Mouse (Mus musculus) layer of hippocampus, adult 9-10 months (tissue): ENCODE data around the gene Grid1.

Experiments used
- DNase-seq: peaks from one replicate; pipeline ENCODE4 v3.0.0; 2022; ENCODE audit warnings: low spot score

Gene Grid1

DNA sequence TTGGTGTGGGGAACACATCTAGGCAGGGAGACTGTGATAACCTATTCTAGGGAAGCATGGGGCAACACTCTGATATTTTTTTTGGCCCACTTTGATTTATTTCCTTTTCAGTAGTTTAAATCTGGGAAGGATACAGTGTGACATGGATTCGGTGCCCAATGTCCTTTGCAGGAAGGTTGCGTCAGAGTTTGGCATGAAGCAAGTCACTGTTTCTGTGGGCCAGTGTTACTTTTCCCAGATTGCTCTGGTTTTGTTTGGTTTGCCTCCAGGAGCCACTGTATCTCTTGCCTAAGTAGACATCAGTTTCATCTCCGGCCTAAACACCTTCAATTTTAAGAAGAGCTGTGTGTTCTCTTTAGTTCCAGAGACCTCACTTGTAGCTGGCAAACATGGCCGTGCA is 399.1 kb downstream of the Grid1 start:
- DNase-seq = no peak

DNA sequence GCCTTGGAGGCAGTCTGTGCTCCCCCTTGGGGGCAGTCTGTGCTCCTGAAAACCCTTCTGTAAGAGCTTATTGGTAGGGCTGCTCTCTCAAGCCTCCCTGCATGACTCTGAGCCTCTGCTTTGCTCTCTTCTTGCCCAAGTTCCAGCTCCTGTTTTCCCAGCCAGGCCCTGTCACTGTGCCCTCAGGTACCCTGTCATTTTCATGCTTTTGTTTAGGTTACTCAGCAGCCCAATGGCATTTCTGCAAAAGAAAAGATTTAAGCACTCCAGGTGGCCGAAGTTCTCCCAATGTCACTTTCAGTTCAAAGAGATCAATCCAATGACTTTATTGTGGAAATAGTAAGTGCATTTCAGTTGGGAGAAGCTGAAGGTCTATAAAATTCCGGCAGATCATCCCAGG is 402.3 kb downstream of the Grid1 start:
- no peak for DNase-seq

DNA sequence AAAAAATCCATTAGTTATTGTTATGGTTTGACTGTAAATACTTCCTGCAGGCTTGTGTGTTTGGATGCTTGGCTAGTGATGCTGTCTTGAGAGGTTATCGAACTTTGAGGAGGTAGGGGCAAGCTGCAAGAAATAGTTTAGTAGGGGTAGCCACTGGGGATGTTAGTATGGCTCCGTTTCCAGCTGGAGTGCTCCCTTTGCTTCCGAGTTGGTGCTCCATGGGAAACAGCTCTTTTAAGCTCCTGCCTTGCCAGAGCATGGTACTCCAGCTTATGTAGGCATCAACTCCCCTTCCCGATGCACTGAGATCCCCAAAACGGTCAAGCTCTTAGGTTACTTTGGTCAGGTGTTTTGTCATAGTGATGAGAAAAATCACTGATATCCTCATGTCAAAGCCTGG is 407.7 kb downstream of the Grid1 start:
- no peak for DNase-seq

DNA sequence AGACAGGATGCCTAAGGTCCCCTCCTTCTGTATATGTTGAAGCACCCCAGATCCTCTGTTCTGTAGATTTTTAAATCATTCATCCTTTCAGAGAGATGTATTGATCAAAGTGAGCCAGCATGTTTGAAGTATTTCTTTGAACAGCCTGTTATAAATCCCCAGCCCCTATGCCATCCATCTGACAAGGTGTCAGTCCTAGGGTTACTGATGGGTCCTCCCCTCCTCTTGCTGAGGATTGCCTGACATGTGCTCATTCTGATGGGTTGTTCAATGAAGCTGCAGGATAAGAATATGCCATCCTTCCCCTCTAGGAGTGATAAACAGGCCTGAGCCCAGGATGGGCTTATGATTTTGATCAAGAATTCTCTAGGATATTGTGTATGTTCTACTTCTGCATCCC is 411.5 kb downstream of the Grid1 start:
- no peak for DNase-seq

DNA sequence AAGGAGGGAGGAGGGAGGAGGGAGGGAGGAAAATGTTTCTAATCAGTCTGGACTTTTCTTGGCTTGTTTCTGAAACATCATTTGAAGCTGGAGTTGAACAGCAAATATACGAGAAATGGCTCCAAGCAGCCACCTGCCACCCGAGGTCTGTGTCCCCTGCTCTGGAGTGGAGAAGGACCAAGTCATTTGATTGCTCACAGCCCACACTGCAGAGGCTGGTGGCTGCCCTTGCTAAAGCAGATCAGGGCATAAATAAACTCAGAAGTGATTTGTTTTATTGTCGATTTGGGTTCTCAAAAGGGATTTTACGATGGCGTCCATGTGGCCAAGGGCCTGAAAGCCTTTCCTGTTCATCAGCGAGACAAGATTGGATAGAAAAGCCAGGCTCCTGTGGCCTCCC is 423.0 kb downstream of the Grid1 start:
- no peak for DNase-seq

- no peak for DNase-seq
These were observed 425.1 kb downstream of the Grid1 start for GRCm38 (mm10) chr14:35244776-35245548.

DNA sequence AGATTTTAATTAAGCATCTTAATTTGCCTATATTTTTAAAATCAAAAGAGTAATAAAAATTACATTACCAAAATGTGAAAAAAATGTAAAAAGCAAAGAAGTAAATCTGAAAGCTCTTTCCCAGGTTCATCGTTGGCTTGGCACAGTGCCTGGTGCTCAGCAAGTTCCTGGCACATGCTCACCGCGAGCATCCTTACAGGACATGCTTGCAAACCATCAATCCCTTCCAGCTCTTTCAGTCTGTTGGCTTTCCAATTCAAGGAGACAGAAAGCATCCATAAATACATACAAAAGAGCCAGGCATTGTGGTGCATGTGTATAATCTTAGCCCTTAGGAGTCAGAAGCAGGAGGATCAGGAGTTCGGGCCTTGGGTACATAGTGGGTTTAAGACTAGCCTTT is 430.5 kb downstream of the Grid1 start:
- no peak for DNase-seq

- DNase-seq = no peak
These were observed 434.6 kb downstream of the Grid1 start for GRCm38 (mm10) chr14:35254477-35254876.

- DNase-seq = no peak
These were observed 450.4 kb downstream of the Grid1 start for GRCm38 (mm10) chr14:35270260-35270659.

- DNase-seq = no peak
These were observed 489.3 kb downstream of the Grid1 start for GRCm38 (mm10) chr14:35309201-35309600.

- no peak for DNase-seq
These were observed 493.7 kb downstream of the Grid1 start for GRCm38 (mm10) chr14:35313380-35314299.

DNA sequence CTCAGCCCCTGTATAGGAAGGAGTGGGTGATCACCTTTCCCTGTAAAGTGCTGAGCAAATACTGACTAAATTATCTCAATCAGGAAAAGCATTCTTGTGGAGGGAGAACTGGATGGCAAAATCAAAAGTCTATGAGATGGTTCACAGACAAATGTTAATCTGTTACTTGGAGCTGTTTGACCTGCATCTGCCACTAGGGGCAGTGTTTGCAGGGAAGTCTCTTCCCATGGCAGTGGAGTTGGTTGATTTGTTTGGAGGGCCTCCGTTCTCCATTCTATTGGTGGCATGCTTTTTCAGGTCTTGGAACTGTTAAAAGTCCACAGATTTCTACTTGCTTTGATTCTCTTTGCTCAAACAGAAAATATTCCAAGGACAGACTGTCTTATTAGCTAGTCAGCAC is 506.4 kb downstream of the Grid1 start:
- DNase-seq = no peak

- DNase-seq = no peak
These were observed 516.7 kb downstream of the Grid1 start for GRCm38 (mm10) chr14:35336561-35336960.

- no peak for DNase-seq
These were observed 536.1 kb downstream of the Grid1 start for GRCm38 (mm10) chr14:35356011-35356410.

- no peak for DNase-seq
These were observed 536.7 kb downstream of the Grid1 start for GRCm38 (mm10) chr14:35356480-35357085.

GRCm38 (mm10) chr14:35358136-35358821 is 538.4 kb downstream of the Grid1 start:
- no peak for DNase-seq

DNA sequence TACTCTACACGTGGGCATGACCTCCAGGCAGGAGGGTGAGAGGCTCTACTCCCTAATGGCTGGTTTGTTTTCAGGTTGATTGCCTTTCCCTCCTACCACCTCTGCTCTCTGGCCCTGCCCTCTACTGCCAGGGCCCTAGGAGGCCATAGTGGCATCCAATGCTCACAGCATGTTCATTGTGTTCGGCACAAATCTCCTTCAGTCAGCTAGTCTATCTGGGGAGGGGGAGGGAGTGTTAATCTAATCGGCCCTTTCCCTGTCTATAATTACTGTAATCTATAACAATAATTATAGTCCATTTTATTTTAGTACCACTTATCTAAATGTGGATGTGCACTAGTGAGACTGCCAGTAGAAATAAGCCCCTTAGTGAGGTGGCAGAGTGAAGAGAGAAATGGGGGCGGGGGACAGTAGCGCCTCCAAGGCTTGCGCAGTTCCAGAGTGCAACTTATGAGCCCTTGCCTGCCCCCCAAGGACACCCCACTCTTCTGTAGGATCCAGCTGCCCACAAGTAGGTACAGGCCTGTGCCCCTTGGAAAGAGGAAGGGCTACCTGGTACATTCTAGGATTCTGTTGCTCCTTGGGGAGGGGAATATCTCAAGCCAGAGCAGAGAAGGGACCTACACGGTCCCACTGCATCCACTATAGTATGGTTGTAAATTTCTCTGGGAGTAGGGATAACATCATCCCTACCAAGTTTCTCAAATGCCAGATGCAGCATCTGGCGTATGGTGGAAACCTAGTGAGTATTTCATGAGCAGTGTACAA is 545.5 kb downstream of the Grid1 start:
- no peak for DNase-seq

DNA sequence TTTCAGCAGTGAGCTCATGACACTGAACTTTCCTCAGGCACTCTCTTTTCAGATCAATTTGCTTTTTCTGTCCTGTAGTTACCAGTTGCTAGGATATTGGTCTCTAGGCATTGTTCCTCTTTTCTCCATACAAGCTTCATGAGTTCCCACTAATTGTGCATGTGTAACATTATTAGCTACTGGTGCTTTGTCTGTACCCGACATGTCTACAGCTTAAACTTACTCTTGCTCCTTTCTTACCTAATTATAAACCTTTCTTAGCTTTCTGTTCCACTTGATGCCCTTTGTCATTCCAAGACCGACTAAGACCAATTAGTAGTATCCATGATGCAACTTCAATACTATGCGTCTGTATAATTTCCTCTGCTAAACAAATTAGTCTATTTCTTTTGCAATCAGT is 554.5 kb downstream of the Grid1 start:
- DNase-seq = no peak

- DNase-seq = no peak
These were observed 573.7 kb downstream of the Grid1 start for GRCm38 (mm10) chr14:35393591-35393990.

DNA sequence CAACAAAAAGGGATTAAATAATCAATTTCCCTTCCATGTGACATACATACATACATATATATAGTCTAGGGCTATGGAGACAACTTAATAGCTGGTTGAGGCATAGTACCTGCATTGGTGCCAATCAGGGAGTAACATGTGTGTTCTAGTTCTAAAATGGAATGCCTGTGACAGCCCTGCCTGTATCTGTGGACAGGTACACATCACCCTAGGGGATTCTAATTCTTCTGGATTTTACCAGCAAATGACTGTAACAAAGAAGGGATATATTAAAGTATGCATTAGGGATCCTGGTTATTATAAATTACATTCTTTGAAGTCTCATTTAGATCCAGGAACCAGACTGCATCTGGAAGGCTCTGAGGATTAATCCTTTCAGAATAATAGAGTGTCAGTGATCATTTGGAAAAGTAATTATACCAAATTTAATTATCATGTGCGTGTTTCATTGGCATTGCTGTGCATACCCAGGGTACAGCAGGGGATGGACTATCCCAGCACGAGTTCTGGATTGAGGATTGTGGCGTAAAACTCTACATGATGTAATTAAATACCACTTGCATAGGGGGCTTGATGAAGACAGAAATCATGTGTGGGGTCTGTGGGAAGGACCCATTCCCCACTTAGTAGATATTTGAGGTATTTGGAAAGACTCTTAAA is 584.5 kb downstream of the Grid1 start:
- no peak for DNase-seq

DNA sequence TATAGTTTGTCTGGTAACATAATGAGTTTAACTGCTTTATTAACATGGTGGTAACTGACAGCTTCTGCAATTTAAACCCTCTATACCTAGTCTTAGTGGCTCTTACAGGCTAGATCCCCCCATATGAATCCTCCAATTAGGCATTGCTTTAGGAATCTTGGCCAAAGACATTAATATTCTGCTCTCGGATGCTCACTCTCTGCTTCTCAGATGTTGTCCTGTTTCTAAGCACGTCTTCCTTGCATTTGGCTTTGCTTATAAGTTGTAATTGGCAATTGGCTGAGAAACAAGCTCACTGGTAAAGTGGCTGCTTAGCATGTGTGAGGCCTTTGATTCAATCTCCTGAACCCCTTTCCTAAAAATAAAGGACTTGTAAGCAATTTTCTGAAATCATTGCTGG is 610.4 kb downstream of the Grid1 start:
- no peak for DNase-seq
